8 mouse cellular contexts compared by ENCODE assay signal in genomic region chr4:85205071-85205635, GRCm38 (mm10). TPM values are rescaled to one million over a fixed set of nuclear protein-coding genes. Genes with fewer than 3 reads are reported as not detected.
A peak's percentile ranks its signal among the peaks of the same experiment; 100 is the strongest.
DNase-seq lines count a peak whose midpoint lies in the region; ATAC-seq and TF ChIP-seq lines count a peak whose summit lies in the region.

Gene Sh3gl2 (plus strand): TSS chr4:85205126.

- intact Hi-C loops in gastrocnemius, adult 2 months (cut with DNase I): no loop called here

- WGBS in heart, embryonic 10.5 days: under 1% methylated on average over 48 of the region's 48 CpGs
- WGBS in kidney, embryonic 15.5 days: under 1% methylated on average over 48 of the region's 48 CpGs
- under 1% methylated on average over 36 of the region's 48 CpGs for WGBS in limb, embryonic 14.5 days
- under 1% methylated on average over 48 of the region's 48 CpGs for WGBS in neural tube, embryonic 13.5 days

- H3K4me3 ChIP-seq in gastrocnemius, adult 2 months: peak within 1 kb of the TSS; percentile 83
- peak within 1 kb of the TSS; percentile 79 for H3K4me3 ChIP-seq in heart, embryonic 10.5 days
- H3K4me3 ChIP-seq in kidney, embryonic 15.5 days (replicated peaks): peak within 1 kb of the TSS; percentile 82
- peak within 1 kb of the TSS; percentile 54 for H3K4me3 ChIP-seq in limb, embryonic 14.5 days (replicated peaks; ENCODE audit: low read length)
- H3K4me3 ChIP-seq in neural tube, embryonic 13.5 days: peak within 1 kb of the TSS; percentile 83

- peak within 1 kb of the TSS; percentile 96 for H3K4me2 ChIP-seq in kidney, embryonic 15.5 days
- peak within 1 kb of the TSS; percentile 98 for H3K4me2 ChIP-seq in limb, embryonic 14.5 days (replicated peaks; ENCODE audit: low read depth, low read length, severe bottlenecking)
- peak within 1 kb of the TSS; percentile 81 for H3K4me2 ChIP-seq in neural tube, embryonic 13.5 days

- DNase-seq in gastrocnemius, adult 2 months: peak; percentile 34
- DNase-seq in gastrocnemius, postnatal 25 days: no peak
- peak; percentile 70 to 80 for DNase-seq in cerebellum, postnatal 4 days (ENCODE audit: low spot score in 2 of 2)
- no peak for DNase-seq in heart, embryonic 10.5 days (ENCODE audit: low spot score)
- DNase-seq in limb, embryonic 14.5 days (ENCODE audit: low spot score): no peak
- DNase-seq in yolk sac, embryonic 10.5 days (ENCODE audit: low spot score): peak; percentile 58

- H3K9ac ChIP-seq in kidney, embryonic 15.5 days: peak within 1 kb of the TSS; percentile 62
- H3K9ac ChIP-seq in limb, embryonic 14.5 days (ENCODE audit: low read depth, low read length, severe bottlenecking): peak within 1 kb of the TSS; percentile 49
- H3K9ac ChIP-seq in neural tube, embryonic 13.5 days: peak within 1 kb of the TSS; percentile 90

- ATAC-seq in kidney, embryonic 15.5 days (replicated peaks; ENCODE audit: low FRiP score): peak; percentile 89
- ATAC-seq in limb, embryonic 14.5 days (ENCODE audit: low FRiP score, low read depth): peak; percentile 47; the same call in 1 of the 2 replicates
- peak; percentile 93 for ATAC-seq in neural tube, embryonic 13.5 days (ENCODE audit: low read depth)

- peaks cover 11% of the 10 kb centered on the region for H3K4me1 ChIP-seq in heart, embryonic 10.5 days
- peaks cover 5% of the 10 kb centered on the region for H3K4me1 ChIP-seq in kidney, embryonic 15.5 days
- H3K4me1 ChIP-seq in limb, embryonic 14.5 days (ENCODE audit: control insufficient read depth, insufficient read depth, low read length): no peaks in the 10 kb centered on the region
- H3K4me1 ChIP-seq in neural tube, embryonic 13.5 days (replicated peaks): peaks cover 16% of the 10 kb centered on the region

- H3K9me3 ChIP-seq in heart, embryonic 10.5 days: no peaks in the 10 kb centered on the region
- no peaks in the 10 kb centered on the region for H3K9me3 ChIP-seq in kidney, embryonic 15.5 days (replicated peaks)
- H3K9me3 ChIP-seq in limb, embryonic 14.5 days (ENCODE audit: control insufficient read depth, low read length): no peaks in the 10 kb centered on the region
- no peaks in the 10 kb centered on the region for H3K9me3 ChIP-seq in neural tube, embryonic 13.5 days

- no peak for TF ChIP-seq CTCF in gastrocnemius, adult 2 months (IDR thresholded peaks at IDR 0.05)

- H3K27me3 ChIP-seq in heart, embryonic 10.5 days (ENCODE audit: insufficient read depth, poor library complexity, severe bottlenecking): peaks cover 62% of the 10 kb centered on the region
- H3K27me3 ChIP-seq in kidney, embryonic 15.5 days: peaks cover 45% of the 10 kb centered on the region
- peaks cover 33% of the 10 kb centered on the region for H3K27me3 ChIP-seq in limb, embryonic 14.5 days (ENCODE audit: control insufficient read depth, insufficient read depth, low read length)
- peaks cover 38% of the 10 kb centered on the region for H3K27me3 ChIP-seq in neural tube, embryonic 13.5 days

- no peaks in the 10 kb centered on the region for H3K36me3 ChIP-seq in heart, embryonic 10.5 days
- no peaks in the 10 kb centered on the region for H3K36me3 ChIP-seq in kidney, embryonic 15.5 days
- H3K36me3 ChIP-seq in limb, embryonic 14.5 days (ENCODE audit: control insufficient read depth, insufficient read depth, low read length): no peaks in the 10 kb centered on the region
- no peaks in the 10 kb centered on the region for H3K36me3 ChIP-seq in neural tube, embryonic 13.5 days

- H3K27ac ChIP-seq in gastrocnemius, adult 2 months: peak within 1 kb of the TSS; percentile 53
- H3K27ac ChIP-seq in heart, embryonic 10.5 days: peak within 1 kb of the TSS; percentile 64; the same call in 1 of the 2 replicates
- H3K27ac ChIP-seq in kidney, embryonic 15.5 days: peak within 1 kb of the TSS; percentile 78
- no peak within 1 kb of the TSS for H3K27ac ChIP-seq in limb, embryonic 14.5 days (replicated peaks; ENCODE audit: low read depth, low read length)
- peak within 1 kb of the TSS; percentile 91 for H3K27ac ChIP-seq in neural tube, embryonic 13.5 days (replicated peaks)

- TF ChIP-seq POLR2A in limb, embryonic 14.5 days (IDR thresholded peaks at IDR 0.05; ENCODE audit: borderline replicate concordance, extremely low read depth, insufficient read depth, insufficient read length): no peak

RNA-seq across cellular contexts. Expression of gene Sh3gl2, which starts in this region (rescaled TPM):
- under 1 TPM; 0.61 to 0.79 TPM for total RNA-seq in gastrocnemius, adult 2 months (2021)
- total RNA-seq in gastrocnemius, postnatal 25 days (2021): 1 to 10 TPM in 1 of 2 experiments, under 1 TPM in 1; 0.84 to 1.1 TPM
- 0.52 and 0.58 TPM in 2 replicates for polyA plus RNA-seq in heart, embryonic 10.5 days (2016; fragmentation: Nextera tagmentation; extraction: Ambion mirVana)
- 16.6 and 16.8 TPM in 2 replicates for polyA plus RNA-seq in kidney, embryonic 15.5 days (2015; fragmentation: Nextera tagmentation; extraction: Ambion mirVana)
- polyA plus RNA-seq in limb, embryonic 14.5 days (2012; rRNA removed): 3.0 and 3.1 TPM in 2 replicates
- polyA plus RNA-seq in limb, embryonic 14.5 days (2014; fragmentation: Nextera tagmentation; extraction: Ambion mirVana): 5.2 and 6.5 TPM in 2 replicates
- 66.7 and 68.1 TPM in 2 replicates for polyA plus RNA-seq in neural tube, embryonic 13.5 days (2015; fragmentation: Nextera tagmentation; extraction: Ambion mirVana)

Comparison
In these comparisons a context has a peak if more than half of its experiments do, and no peak if none do; other contexts are left out.
1. Peak in DNase-seq, H3K4me3 ChIP-seq and H3K27ac ChIP-seq in gastrocnemius, adult 2 months; RNA of the gene not detected or under 1 TPM.
2. DNase-seq: peak in cerebellum, postnatal 4 days (2 of 2) and yolk sac, embryonic 10.5 days (single experiment); none in gastrocnemius, postnatal 25 days (single experiment), heart, embryonic 10.5 days (single experiment) and limb, embryonic 14.5 days (single experiment).
3. Peak in every context shown above with its lines, with median percentiles within 50 percentile points of each other: H3K4me3 ChIP-seq, ATAC-seq, H3K4me2 ChIP-seq and H3K9ac ChIP-seq.